Mouse (Mus musculus) CD8-positive naive resting alpha-beta T cell, adult 2 months (primary cell): ENCODE results near the gene Tmcc2.

ENCODE experiments used
- DNase-seq, 2 experiments: peaks; one replicate each; pipeline ENCODE4 v3.0.0; 2022; ENCODE audit warnings: low read depth in 2 of 2, low spot score in 2 of 2

Tmcc2 gene

GRCm38 (mm10) chr1:132391580-132392022, 520 bp upstream of the Tmcc2 start:
- no peak for DNase-seq

GRCm38 (mm10) chr1:132389886-132390585, 1.0 kb downstream of the Tmcc2 start:
- DNase-seq: no peak

- DNase-seq: no peak
Measured at GRCm38 (mm10) chr1:132388813-132389803, 2.0 kb downstream of the Tmcc2 start.

- DNase-seq: no peak
Measured at GRCm38 (mm10) chr1:132387943-132388342, 3.1 kb downstream of the Tmcc2 start.

- DNase-seq: no peak
Measured at GRCm38 (mm10) chr1:132386266-132386665, 4.8 kb downstream of the Tmcc2 start.

GRCm38 (mm10) chr1:132385711-132386110, 5.4 kb downstream of the Tmcc2 start:
- DNase-seq: no peak

- no peak for DNase-seq
Measured at GRCm38 (mm10) chr1:132385266-132385665, 5.8 kb downstream of the Tmcc2 start.

- no peak for DNase-seq
Measured at GRCm38 (mm10) chr1:132384001-132384554, 7.0 kb downstream of the Tmcc2 start.

GRCm38 (mm10) chr1:132381929-132382328, 9.2 kb downstream of the Tmcc2 start:
- no peak for DNase-seq

- no peak for DNase-seq
Measured at GRCm38 (mm10) chr1:132380550-132381100, 10.5 kb downstream of the Tmcc2 start.

GRCm38 (mm10) chr1:132377811-132378210, 13.3 kb downstream of the Tmcc2 start:
- DNase-seq: no peak

GRCm38 (mm10) chr1:132377055-132377365, 14.1 kb downstream of the Tmcc2 start:
- no peak for DNase-seq

- no peak for DNase-seq
Measured at GRCm38 (mm10) chr1:132376211-132377054, 14.6 kb downstream of the Tmcc2 start.

GRCm38 (mm10) chr1:132375256-132375655, 15.8 kb downstream of the Tmcc2 start:
- DNase-seq: no peak

- no peak for DNase-seq
Measured at GRCm38 (mm10) chr1:132374873-132375244, 16.2 kb downstream of the Tmcc2 start.

GRCm38 (mm10) chr1:132374140-132374872, 16.8 kb downstream of the Tmcc2 start:
- DNase-seq: no peak

- no peak for DNase-seq
Measured at GRCm38 (mm10) chr1:132372896-132373534, 18.1 kb downstream of the Tmcc2 start.

- no peak for DNase-seq
Measured at GRCm38 (mm10) chr1:132372354-132372753, 18.7 kb downstream of the Tmcc2 start.

- DNase-seq: no peak
Measured at GRCm38 (mm10) chr1:132371298-132372081, 19.6 kb downstream of the Tmcc2 start.
